Mouse (Mus musculus) embryonic facial prominence, embryonic 10.5 days (tissue): ENCODE measurements at regions not wholly inside any gene's neighbourhood (a gene's known extent, or its start where the extent isn't known, plus 50 kb on each side); places are given as distances from the start of the nearest gene placed in this dataset.
A peak's percentile ranks its signal among the peaks of the same experiment; 100 is the strongest.

Experiments used
- DNase-seq: peaks from one replicate; pipeline ENCODE4 v3.0.0-alpha.2; 2017; ENCODE audit warnings: low spot score
- H3K27ac ChIP-seq: fragments of 300-500 bp; sonication (generic); replicated peaks from 2 replicates; pipeline ENCODE4 v1.5.1; 2016; ENCODE audit warnings: mild to moderate bottlenecking
- H3K27me3 ChIP-seq: fragments of 300-500 bp; sonication (generic); replicated peaks from 2 replicates; pipeline ENCODE4 v1.6.1; 2016; ENCODE audit warnings: low read depth, mild to moderate bottlenecking; ENCODE audit not compliant: poor library complexity, severe bottlenecking
- H3K36me3 ChIP-seq: fragments of 300-500 bp; sonication (generic); replicated peaks from 2 replicates; pipeline ENCODE4 v1.6.1; 2016; ENCODE audit warnings: mild to moderate bottlenecking, moderate library complexity
- H3K4me1 ChIP-seq: fragments of 300-500 bp; sonication (generic); 2 replicates; pipeline ENCODE4 v1.6.1; 2016
- H3K4me3 ChIP-seq: fragments of 300-500 bp; sonication (generic); 2 replicates; pipeline ENCODE4 v1.5.1; 2016; ENCODE audit warnings: mild to moderate bottlenecking, moderate library complexity
- H3K9me3 ChIP-seq: fragments of 300-500 bp; sonication (generic); 2 replicates; pipeline ENCODE4 v1.6.1; 2016; ENCODE audit warnings: mild to moderate bottlenecking
- WGBS: fragments of 180-500 bp; shearing (Covaris S2); methylation state at CpG from one replicate; pipeline ENCODE4 v1.1.7; 2016; 5-methylcytosine and 5-hydroxymethylcytosine counted together

DNA sequence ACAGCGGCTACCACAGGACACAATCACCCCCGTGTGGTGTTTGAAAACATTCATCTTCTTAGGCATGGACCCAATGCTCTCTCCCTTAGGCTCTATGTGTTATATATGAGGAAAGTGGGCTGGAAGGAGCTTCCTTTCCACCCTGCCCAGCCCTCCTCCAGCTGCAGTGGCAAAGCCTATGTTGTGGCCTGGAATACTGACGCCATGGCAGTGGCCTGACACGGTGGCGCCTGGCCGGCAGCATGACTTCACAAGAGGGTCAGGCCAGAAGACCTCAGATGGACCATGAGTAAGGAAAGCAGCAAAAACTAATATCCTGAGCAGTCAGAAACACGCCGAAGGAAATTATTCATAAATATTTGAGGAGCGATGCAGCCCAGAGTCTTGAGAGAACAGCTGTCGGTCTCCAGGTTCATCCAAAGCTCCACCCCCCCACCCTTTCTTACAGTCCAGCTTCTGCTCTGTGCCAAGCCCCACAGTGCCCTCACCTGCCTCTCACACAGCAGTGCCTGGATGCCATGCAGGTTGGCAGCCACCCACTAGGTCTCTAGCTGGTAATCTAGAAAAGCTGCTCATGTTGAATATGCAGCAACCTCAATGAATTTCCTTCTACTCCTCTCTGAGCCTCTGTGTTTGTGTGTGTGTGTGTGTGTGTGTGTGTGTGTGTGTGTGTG is 577.3 kb upstream of the Clint1 start:
- DNase-seq, result no peak
- no peaks in the 10 kb centered on the region for H3K9me3 ChIP-seq
- no peaks in the 10 kb centered on the region for H3K27me3 ChIP-seq
- H3K4me3 ChIP-seq, result no peak overlapping the region
- H3K27ac ChIP-seq, result no peak overlapping the region
- 91% methylated on average over 10 of the region's 10 CpGs for WGBS
- H3K4me1 ChIP-seq, result no peaks in the 10 kb centered on the region
- no peaks in the 10 kb centered on the region for H3K36me3 ChIP-seq

DNA sequence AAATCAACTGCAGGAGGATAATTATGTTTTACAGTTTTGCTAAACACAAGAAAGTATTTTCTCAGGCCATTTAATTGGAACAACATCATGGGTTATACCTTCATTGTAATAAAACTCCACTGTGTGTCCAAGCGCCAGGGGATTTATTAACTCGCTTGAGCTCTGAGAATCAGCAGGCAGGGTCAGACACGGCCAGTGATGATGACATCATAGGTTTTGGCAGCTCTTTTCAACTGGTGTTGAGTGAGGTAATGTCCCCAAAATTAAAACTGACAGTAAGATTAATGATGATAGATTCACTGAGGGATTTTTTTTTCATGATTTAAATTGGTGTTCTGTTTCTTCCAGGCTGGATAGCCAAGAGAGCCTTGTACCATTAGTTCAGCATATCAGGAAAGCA is 576.7 kb upstream of the Clint1 start:
- Histone ChIP-seq H3K4me1 (no peaks in the 10 kb centered on the region), H3K9me3 (no peaks in the 10 kb centered on the region), H3K36me3 (no peaks in the 10 kb centered on the region), H3K27me3 (no peaks in the 10 kb centered on the region), H3K27ac (no peak overlapping the region), H3K4me3 (no peak overlapping the region)
- DNase-seq, result no peak
- 74% methylated on average over 3 of the region's 3 CpGs for WGBS

DNA sequence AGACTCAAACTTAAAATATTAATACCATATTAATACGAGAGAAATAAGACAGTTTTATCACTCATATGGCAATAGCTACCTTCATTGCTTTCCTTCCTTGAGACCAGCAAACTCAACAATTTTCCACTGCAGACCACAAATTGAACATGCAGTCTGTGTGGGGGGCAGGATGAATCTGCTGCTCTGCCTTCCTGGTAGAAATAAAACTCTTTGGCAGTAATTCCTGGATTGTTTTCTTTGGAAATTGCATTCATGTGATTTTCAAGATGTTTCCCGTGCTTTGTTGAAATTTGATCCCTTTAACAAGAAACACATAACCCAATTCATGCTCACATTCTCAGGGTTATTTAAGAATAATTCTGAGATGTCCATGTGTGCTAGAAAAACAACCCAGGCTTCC is 555.1 kb upstream of the Clint1 start:
- DNase-seq, result no peak
- 54% methylated on average over 2 of the region's 2 CpGs for whole genome bisulfite sequencing

DNA sequence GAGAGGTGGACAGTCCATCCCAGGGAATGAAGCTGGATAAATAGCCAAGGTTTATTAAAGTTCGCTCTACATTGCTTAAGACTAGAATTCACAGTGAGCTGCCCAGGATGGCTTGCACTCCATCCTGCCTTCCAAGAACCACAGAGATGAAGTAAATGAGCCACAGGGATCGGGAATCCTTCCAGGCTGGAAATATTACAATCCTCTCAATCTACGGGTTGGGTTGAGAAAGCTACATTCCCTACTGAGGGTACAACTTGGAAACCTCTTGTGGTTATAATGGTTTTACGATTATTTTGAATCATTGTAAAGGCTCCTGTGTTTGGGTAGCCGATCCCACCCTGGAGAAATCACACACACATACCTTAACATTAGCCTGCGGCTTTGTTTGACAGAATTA is 539.9 kb upstream of the Clint1 start:
- 87% methylated on average over 6 of the region's 6 CpGs for WGBS
- Histone ChIP-seq H3K27ac (no peak overlapping the region), H3K27me3 (no peaks in the 10 kb centered on the region), H3K9me3 (no peaks in the 10 kb centered on the region), H3K36me3 (no peaks in the 10 kb centered on the region), H3K4me1 (no peaks in the 10 kb centered on the region), H3K4me3 (no peak overlapping the region)
- no peak for DNase-seq

More for the DNA sequence above, 555.1 kb upstream of the Clint1 start:
- peaks cover 11% of the 10 kb centered on the region for H3K4me1 ChIP-seq
- no peak overlapping the region for H3K27ac ChIP-seq
- H3K27me3 ChIP-seq, result no peaks in the 10 kb centered on the region
- no peak overlapping the region for H3K4me3 ChIP-seq
- H3K36me3 ChIP-seq, result no peaks in the 10 kb centered on the region
- no peaks in the 10 kb centered on the region for H3K9me3 ChIP-seq

DNA sequence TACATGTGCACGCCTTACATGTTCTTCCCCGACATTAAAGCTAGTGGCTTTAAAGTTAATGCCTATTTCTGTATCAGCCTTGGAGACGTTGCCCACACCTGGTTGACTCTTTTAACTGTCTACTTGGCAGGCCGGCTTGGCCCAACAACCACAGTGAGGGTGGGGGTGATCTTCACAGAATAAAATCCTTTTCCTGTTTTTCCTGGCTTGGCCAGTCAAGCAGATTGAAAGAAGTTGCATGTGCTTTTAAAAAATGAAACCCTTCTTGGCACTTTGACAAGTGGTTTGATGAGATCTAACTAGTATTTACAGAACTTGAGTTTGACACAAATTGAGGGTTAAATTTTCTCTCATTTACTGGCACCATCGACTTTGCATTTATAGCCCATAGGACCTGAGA is 528.1 kb upstream of the Clint1 start:
- no peak for DNase-seq
- WGBS, result 88% methylated on average over 5 of the region's 5 CpGs
- H3K36me3 ChIP-seq, result no peaks in the 10 kb centered on the region
- H3K9me3 ChIP-seq, result no peaks in the 10 kb centered on the region
- H3K27ac ChIP-seq, result no peak overlapping the region
- H3K27me3 ChIP-seq, result no peaks in the 10 kb centered on the region
- H3K4me1 ChIP-seq, result no peaks in the 10 kb centered on the region
- H3K4me3 ChIP-seq, result no peak overlapping the region

DNA sequence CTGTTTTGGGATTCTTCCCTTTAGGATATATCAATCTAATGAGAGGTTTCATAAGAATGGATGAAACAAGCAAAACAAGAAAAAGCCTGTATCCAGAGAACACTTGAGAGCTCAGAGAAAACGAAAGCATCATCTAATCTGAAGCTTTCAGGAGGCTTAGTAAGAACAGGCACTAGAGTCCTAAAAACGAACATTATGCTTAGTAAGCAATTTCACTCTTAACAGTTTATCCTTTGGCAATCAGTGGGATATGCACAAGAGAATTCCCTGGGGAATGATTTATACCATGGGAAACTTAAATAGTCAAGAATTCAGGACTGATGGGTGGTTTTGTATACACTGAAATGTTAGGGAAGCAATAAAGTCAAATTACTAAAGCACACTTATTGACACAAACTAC is 521.5 kb upstream of the Clint1 start:
- H3K9me3 ChIP-seq, result no peaks in the 10 kb centered on the region
- H3K4me1 ChIP-seq, result no peaks in the 10 kb centered on the region
- H3K27ac ChIP-seq, result no peak overlapping the region
- DNase-seq, result no peak
- H3K4me3 ChIP-seq, result no peak overlapping the region
- WGBS, result 79% methylated on average over 2 of the region's 2 CpGs
- no peaks in the 10 kb centered on the region for H3K27me3 ChIP-seq
- no peaks in the 10 kb centered on the region for H3K36me3 ChIP-seq

DNA sequence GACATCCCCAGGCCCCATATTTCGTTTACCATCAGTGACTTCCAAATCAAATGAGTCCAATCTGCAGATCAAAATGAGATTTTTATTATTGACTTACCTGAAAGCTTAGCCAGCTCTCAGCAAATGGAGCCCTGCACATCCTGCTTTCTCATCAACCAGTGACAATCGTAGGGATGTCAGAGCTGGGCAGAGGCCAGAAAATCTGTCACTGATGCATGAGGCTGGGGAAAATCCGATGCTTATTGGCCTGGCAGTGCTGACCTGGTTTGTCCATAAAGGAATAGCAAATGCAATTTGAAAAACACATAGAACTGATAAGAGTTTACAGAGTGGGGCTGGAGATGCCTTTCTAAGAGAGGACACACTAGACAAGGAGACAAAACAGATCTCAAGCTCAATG is 518.1 kb upstream of the Clint1 start:
- no peak overlapping the region for H3K4me3 ChIP-seq
- WGBS, result 74% methylated on average over 3 of the region's 3 CpGs
- DNase-seq, result no peak
- H3K4me1 ChIP-seq, result no peaks in the 10 kb centered on the region
- H3K36me3 ChIP-seq, result no peaks in the 10 kb centered on the region
- H3K27me3 ChIP-seq, result no peaks in the 10 kb centered on the region
- H3K9me3 ChIP-seq, result no peaks in the 10 kb centered on the region
- no peak overlapping the region for H3K27ac ChIP-seq

DNA sequence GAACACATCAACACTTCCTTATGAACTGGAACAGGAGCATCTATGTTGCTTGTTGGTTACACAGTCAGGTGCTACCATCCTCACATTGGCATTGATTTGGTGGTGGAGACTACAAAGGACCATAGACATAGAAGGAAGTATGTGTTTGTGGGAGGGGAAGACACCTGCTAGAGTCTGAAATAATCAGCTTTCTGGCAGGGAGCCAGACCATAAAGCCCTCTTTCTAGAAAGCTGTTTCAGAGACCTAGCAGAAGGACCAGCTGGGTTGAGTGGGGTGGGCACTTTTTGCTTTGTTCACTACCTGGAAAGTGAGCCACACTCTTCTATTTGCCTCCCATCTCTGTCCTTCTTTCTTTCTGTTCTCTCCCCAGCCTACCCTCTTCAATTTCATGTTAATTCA is 502.5 kb upstream of the Clint1 start:
- DNase-seq, result no peak
- Histone ChIP-seq H3K4me3 (no peak overlapping the region), H3K4me1 (no peaks in the 10 kb centered on the region), H3K27ac (no peak overlapping the region), H3K27me3 (no peaks in the 10 kb centered on the region), H3K9me3 (no peaks in the 10 kb centered on the region), H3K36me3 (no peaks in the 10 kb centered on the region)

DNA sequence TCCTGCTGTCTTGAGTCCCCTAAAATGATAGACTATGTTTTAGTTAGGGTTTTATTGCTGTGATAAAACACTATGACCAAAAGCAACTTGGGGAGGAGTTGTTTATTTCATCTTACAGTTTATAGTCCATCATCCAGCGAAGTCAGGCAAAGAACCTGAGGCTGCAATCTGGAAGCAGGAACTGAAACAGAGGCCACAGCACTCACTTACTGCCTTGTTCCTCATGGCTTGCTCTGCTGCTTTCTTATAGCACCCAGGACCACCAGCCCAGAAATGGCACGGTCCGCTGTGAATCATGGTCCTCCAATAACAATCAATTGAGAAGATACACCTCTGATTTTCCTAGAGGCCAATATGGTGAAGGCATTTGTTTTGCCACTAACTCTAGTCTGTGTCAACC is 486.5 kb upstream of the Clint1 start:
- H3K27me3 ChIP-seq, result no peaks in the 10 kb centered on the region
- H3K36me3 ChIP-seq, result no peaks in the 10 kb centered on the region
- no peaks in the 10 kb centered on the region for H3K9me3 ChIP-seq
- WGBS, result 95% methylated on average over 3 of the region's 3 CpGs
- no peaks in the 10 kb centered on the region for H3K4me1 ChIP-seq
- DNase-seq, result no peak
- H3K4me3 ChIP-seq, result no peak overlapping the region
- H3K27ac ChIP-seq, result no peak overlapping the region

DNA sequence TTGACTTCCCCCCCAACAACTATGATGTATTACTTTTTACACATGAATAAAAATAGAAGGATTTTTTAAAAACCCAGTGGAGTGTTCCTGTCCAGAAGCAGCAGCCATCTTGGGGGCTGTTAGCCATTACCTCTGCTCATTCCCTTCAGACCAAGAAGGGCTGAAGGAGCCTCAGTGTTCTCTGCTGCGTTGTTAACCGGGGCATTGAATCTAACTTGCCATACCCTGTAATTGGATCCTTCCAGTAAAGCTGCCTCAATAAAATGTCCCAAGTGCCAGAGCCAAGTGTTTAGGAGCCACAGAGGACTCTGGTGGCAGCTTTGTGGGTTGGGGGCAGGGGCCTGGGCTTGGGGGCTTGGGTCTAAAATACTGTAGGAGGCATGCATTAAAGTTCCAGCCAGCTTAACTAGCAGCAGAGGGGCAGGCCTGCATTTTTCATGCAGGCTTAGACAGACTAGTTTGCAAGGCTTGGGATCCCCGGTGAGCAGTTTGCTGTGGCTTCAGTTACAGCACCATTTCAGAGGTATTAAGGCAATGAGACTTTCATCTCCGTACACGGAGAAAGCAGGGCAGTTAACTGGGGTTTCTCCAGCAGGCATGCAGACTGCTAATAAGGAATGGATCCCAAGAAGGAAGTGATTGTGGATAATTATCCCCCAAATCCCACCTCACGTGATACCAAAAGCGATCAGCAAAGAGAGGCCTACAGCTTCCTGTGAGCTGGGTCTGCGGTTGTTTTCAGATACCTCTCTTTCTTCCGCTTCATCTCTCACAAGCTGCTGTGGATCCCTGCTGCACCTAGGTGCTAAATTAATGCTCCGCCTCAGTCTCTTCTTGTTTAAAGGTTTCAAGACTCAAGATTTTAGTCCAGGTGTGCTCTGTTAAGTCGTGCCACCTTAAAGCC is 462.4 kb upstream of the Clint1 start:
- WGBS, result 52% methylated on average over 11 of the region's 11 CpGs
- peak overlapping the region; percentile 79 for H3K27ac ChIP-seq
- peak; percentile 48 for DNase-seq

DNA sequence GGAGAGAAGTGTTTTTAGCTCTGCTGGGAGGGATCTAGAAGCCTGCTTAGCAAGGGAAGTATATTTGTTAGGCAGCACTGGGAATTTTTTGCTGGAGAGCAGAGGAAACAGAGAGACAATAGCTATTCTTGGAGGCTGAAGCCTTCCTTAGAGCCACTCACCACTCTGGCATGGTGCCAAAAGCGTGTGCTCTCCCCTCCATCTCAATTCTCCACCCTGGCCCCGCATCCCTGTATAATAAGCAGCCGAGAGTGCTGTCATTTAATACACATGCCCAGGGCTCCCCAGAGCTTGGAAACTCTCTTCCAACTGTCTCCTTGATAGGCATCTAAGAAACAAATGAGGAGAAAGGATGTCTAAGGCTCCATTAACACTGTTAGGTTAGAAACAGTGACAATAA is 455.8 kb upstream of the Clint1 start:
- Histone ChIP-seq H3K27ac (no peak overlapping the region), H3K27me3 (no peaks in the 10 kb centered on the region), H3K9me3 (no peaks in the 10 kb centered on the region), H3K4me3 (no peak overlapping the region), H3K4me1 (peaks cover 8% of the 10 kb centered on the region), H3K36me3 (no peaks in the 10 kb centered on the region)
- DNase-seq, result no peak
- WGBS, result 67% methylated on average over 3 of the region's 3 CpGs

More for the DNA sequence above, 462.4 kb upstream of the Clint1 start:
- peaks cover 17% of the 10 kb centered on the region for H3K4me1 ChIP-seq
- no peaks in the 10 kb centered on the region for H3K9me3 ChIP-seq
- no peaks in the 10 kb centered on the region for H3K27me3 ChIP-seq
- H3K4me3 ChIP-seq, result no peak overlapping the region
- no peaks in the 10 kb centered on the region for H3K36me3 ChIP-seq

DNA sequence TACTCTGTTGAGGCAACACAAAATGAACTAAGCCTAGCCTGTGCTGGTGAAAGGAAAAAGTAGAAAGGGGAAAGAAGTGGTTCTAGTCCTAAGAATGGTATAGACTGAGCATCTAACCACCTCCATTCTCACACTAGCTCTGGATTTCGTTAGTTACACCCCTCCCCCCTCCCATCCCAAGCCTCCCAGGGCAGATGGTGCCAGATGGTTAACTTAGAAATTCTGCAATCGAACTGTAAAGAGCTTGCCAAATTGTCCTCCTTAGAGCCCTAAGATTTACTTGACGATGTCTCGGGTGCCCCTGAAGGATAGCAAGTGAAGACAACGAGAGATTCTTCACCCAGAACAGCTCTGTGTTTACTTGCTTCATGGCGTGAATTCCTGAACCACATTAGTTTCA is 453.7 kb upstream of the Clint1 start:
- H3K4me3 ChIP-seq, result no peak overlapping the region
- H3K9me3 ChIP-seq, result no peaks in the 10 kb centered on the region
- WGBS, result 70% methylated on average over 6 of the region's 6 CpGs
- no peaks in the 10 kb centered on the region for H3K27me3 ChIP-seq
- peaks cover 8% of the 10 kb centered on the region for H3K4me1 ChIP-seq
- DNase-seq, result no peak
- no peaks in the 10 kb centered on the region for H3K36me3 ChIP-seq
- no peak overlapping the region for H3K27ac ChIP-seq

DNA sequence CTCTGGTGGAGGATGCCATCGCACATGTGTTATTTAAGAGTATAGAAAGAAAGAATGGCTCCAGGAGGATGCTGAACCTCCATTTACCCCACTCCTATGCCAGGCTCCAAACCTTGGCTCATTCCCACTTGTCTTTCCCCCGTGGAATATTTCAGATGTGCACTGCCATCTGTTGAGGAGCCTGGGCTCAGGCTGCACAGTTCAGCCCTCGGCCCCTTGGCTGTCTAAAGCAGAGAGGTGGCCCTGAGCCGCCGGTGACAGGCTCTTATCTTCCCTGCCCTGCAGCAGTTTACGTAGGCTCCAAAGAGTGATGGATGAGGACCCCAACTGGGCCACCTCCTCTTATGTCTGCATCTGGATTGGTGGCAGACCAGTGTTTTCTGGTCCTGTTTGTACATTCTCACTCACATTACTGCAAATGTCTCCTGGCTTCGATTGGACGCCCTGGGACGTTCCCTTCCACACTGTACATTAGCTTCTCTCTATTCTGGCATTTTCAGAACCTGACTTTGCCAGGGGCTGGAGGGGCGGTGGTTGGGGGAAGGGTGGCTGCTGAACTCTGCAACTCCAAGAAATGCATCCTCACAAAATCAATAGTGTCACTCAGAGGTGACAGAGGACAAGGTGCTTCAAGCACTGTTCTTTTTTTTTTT is 447.3 kb upstream of the Clint1 start:
- Histone ChIP-seq H3K36me3 (no peaks in the 10 kb centered on the region), H3K27ac (no peak overlapping the region), H3K4me1 (peaks cover 12% of the 10 kb centered on the region; the same call in 1 of the 2 replicates), H3K4me3 (no peak overlapping the region), H3K27me3 (no peaks in the 10 kb centered on the region), H3K9me3 (no peaks in the 10 kb centered on the region)
- no peak for DNase-seq
- WGBS, result 82% methylated on average over 10 of the region's 10 CpGs
